Mouse (Mus musculus): ENCODE measurements around the gene Ttc5. TPM values are rescaled to one million over a fixed set of nuclear protein-coding genes. Genes with fewer than 3 reads are reported as not detected.

Gene Ttc5
- polyA plus RNA-seq, 1 experiment from 2014 or later, result 17.7 TPM

- TF ChIP-seq EP300 (IDR thresholded peaks at IDR 0.05; ENCODE audit: low read depth) (no peak), CTCF (IDR thresholded peaks at IDR 0.05; ENCODE audit: low read depth) (peak; percentile 60)
- DNase-seq (no peak), ATAC-seq (no peak)
- H3K36me3 ChIP-seq (replicated peaks; ENCODE audit: insufficient read depth, low read length), result no peaks in the 10 kb centered on the region
- H3K9me3 ChIP-seq (ENCODE audit: low read length), result no peaks in the 10 kb centered on the region
- H3K9ac ChIP-seq (replicated peaks), result no peak overlapping the region
- no peaks in the 10 kb centered on the region for H3K27me3 ChIP-seq (ENCODE audit: insufficient read depth, low read length)
- H3K4me3 ChIP-seq (ENCODE audit: low read depth, low read length), result no peak overlapping the region
- WGBS (ENCODE audit: insufficient replicate concordance), result 17% methylated on average over 2 of the region's 2 CpGs
- H3K4me2 ChIP-seq (ENCODE audit: low read depth, low read length), result no peak overlapping the region
- H3K27ac ChIP-seq (ENCODE audit: low read depth), result no peak overlapping the region
- peaks cover 6% of the 10 kb centered on the region for H3K4me1 ChIP-seq (ENCODE audit: insufficient read depth)
These were observed 2.8 kb upstream of the Ttc5 start for GRCm38 (mm10) chr14:50788157-50788556.

- Histone ChIP-seq H3K4me3 (ENCODE audit: low read depth, low read length) (peak overlapping the region; percentile 94), H3K9me3 (ENCODE audit: low read length) (no peaks in the 10 kb centered on the region), H3K9ac (replicated peaks) (peak overlapping the region; percentile 75), H3K36me3 (replicated peaks; ENCODE audit: insufficient read depth, low read length) (0 out of 2 replicates have a peak, but pooled peaks cover 3% of the 10 kb centered on the region), H3K27ac (ENCODE audit: low read depth) (peak overlapping the region; percentile 80), H3K4me2 (ENCODE audit: low read depth, low read length) (peak overlapping the region; percentile 77), H3K27me3 (ENCODE audit: insufficient read depth, low read length) (no peaks in the 10 kb centered on the region), H3K4me1 (ENCODE audit: insufficient read depth) (peaks cover 6% of the 10 kb centered on the region)
- 18% methylated on average over 16 of the region's 16 CpGs for WGBS (ENCODE audit: insufficient replicate concordance)
- TF ChIP-seq EP300 (IDR thresholded peaks at IDR 0.05; ENCODE audit: low read depth), result no peak
- TF ChIP-seq CTCF (IDR thresholded peaks at IDR 0.05; ENCODE audit: low read depth), result no peak
- DNase-seq (no peak), ATAC-seq (no peak; the same call in 1 of the 2 replicates)
These were observed 698 bp downstream of the Ttc5 start for GRCm38 (mm10) chr14:50784391-50785250.

GRCm38 (mm10) chr14:50782166-50782565 is 3.2 kb downstream of the Ttc5 start:
- H3K4me2 ChIP-seq (ENCODE audit: low read depth, low read length), result no peak overlapping the region
- no peak for DNase-seq
- H3K27ac ChIP-seq (ENCODE audit: low read depth), result no peak overlapping the region
- no peaks in the 10 kb centered on the region for H3K9me3 ChIP-seq (ENCODE audit: low read length)
- H3K27me3 ChIP-seq (ENCODE audit: insufficient read depth, low read length), result no peaks in the 10 kb centered on the region
- no peak for ATAC-seq
- 63% methylated on average over 3 of the region's 3 CpGs for WGBS (ENCODE audit: insufficient replicate concordance)
- TF ChIP-seq EP300 (IDR thresholded peaks at IDR 0.05; ENCODE audit: low read depth), result no peak
- no peak for TF ChIP-seq CTCF (IDR thresholded peaks at IDR 0.05; ENCODE audit: low read depth)
- H3K9ac ChIP-seq (replicated peaks), result no peak overlapping the region
- peaks cover 5% of the 10 kb centered on the region; the same call in 1 of the 2 replicates for H3K36me3 ChIP-seq (replicated peaks; ENCODE audit: insufficient read depth, low read length)
- H3K4me1 ChIP-seq (ENCODE audit: insufficient read depth), result peaks cover 6% of the 10 kb centered on the region
- H3K4me3 ChIP-seq (ENCODE audit: low read depth, low read length), result no peak overlapping the region

- TF ChIP-seq CTCF (IDR thresholded peaks at IDR 0.05; ENCODE audit: low read depth) (peak; percentile 44), EP300 (IDR thresholded peaks at IDR 0.05; ENCODE audit: low read depth) (no peak)
- no peak for ATAC-seq
- H3K9me3 ChIP-seq (ENCODE audit: low read length), result no peaks in the 10 kb centered on the region
- peaks cover 54% of the 10 kb centered on the region for H3K36me3 ChIP-seq (replicated peaks; ENCODE audit: insufficient read depth, low read length)
- no peaks in the 10 kb centered on the region for H3K4me1 ChIP-seq (ENCODE audit: insufficient read depth)
- H3K4me2 ChIP-seq (ENCODE audit: low read depth, low read length), result no peak overlapping the region
- no peak overlapping the region for H3K4me3 ChIP-seq (ENCODE audit: low read depth, low read length)
- 74% methylated on average over 2 of the region's 2 CpGs for WGBS (ENCODE audit: insufficient replicate concordance)
- no peak overlapping the region for H3K27ac ChIP-seq (ENCODE audit: low read depth)
- no peak overlapping the region for H3K9ac ChIP-seq (replicated peaks)
- DNase-seq, result no peak
- no peaks in the 10 kb centered on the region for H3K27me3 ChIP-seq (ENCODE audit: insufficient read depth, low read length)
These were observed 14.0 kb downstream of the Ttc5 start for GRCm38 (mm10) chr14:50771342-50771741.

GRCm38 (mm10) chr14:50765736-50766135 is 19.6 kb downstream of the Ttc5 start:
- no peak overlapping the region for H3K4me3 ChIP-seq (ENCODE audit: low read depth, low read length)
- no peaks in the 10 kb centered on the region for H3K9me3 ChIP-seq (ENCODE audit: low read length)
- H3K36me3 ChIP-seq (replicated peaks; ENCODE audit: insufficient read depth, low read length), result peaks cover 22% of the 10 kb centered on the region
- TF ChIP-seq CTCF (IDR thresholded peaks at IDR 0.05; ENCODE audit: low read depth) (no peak), EP300 (IDR thresholded peaks at IDR 0.05; ENCODE audit: low read depth) (no peak)
- ATAC-seq (no peak), DNase-seq (no peak)
- WGBS (ENCODE audit: insufficient replicate concordance), result 88% methylated on average over 6 of the region's 6 CpGs
- H3K9ac ChIP-seq (replicated peaks), result no peak overlapping the region
- no peaks in the 10 kb centered on the region for H3K4me1 ChIP-seq (ENCODE audit: insufficient read depth)
- no peaks in the 10 kb centered on the region for H3K27me3 ChIP-seq (ENCODE audit: insufficient read depth, low read length)
- no peak overlapping the region for H3K27ac ChIP-seq (ENCODE audit: low read depth)
- H3K4me2 ChIP-seq (ENCODE audit: low read depth, low read length), result no peak overlapping the region

GRCm38 (mm10) chr14:50758416-50759085 is 26.8 kb downstream of the Ttc5 start:
- Histone ChIP-seq H3K9ac (replicated peaks) (no peak overlapping the region), H3K27me3 (ENCODE audit: insufficient read depth, low read length) (no peaks in the 10 kb centered on the region), H3K4me3 (ENCODE audit: low read depth, low read length) (no peak overlapping the region), H3K9me3 (ENCODE audit: low read length) (no peaks in the 10 kb centered on the region), H3K4me1 (ENCODE audit: insufficient read depth) (no peaks in the 10 kb centered on the region), H3K36me3 (replicated peaks; ENCODE audit: insufficient read depth, low read length) (no peaks in the 10 kb centered on the region), H3K4me2 (ENCODE audit: low read depth, low read length) (no peak overlapping the region), H3K27ac (ENCODE audit: low read depth) (no peak overlapping the region)
- ATAC-seq (no peak), DNase-seq (no peak)
- 67% methylated on average over 5 of the region's 5 CpGs for WGBS (ENCODE audit: insufficient replicate concordance)
- TF ChIP-seq CTCF (IDR thresholded peaks at IDR 0.05; ENCODE audit: low read depth), result no peak
- no peak for TF ChIP-seq EP300 (IDR thresholded peaks at IDR 0.05; ENCODE audit: low read depth)
